Mouse (Mus musculus) ES-E14 (cell line): Measurements from ENCODE around the gene Mzt1.

Experiments
- HCFC1 ChIP-seq: IDR thresholded peaks from 2 replicates; pipeline ENCODE4 v1.6.1; 2012; ENCODE audit warnings: low read length, inconsistent platforms, borderline replicate concordance; ENCODE audit not compliant: insufficient read depth
- MAFK ChIP-seq: IDR thresholded peaks from 2 replicates; pipeline ENCODE4 v1.6.1; 2014; ENCODE audit warnings: mild to moderate bottlenecking, low read depth, low read length, inconsistent platforms; ENCODE audit not compliant: insufficient read depth
- ZC3H11A ChIP-seq: IDR thresholded peaks from 2 replicates; pipeline ENCODE4 v1.6.1; 2012; ENCODE audit warnings: low read depth, mild to moderate bottlenecking, inconsistent platforms, low read length, borderline replicate concordance
- ZNF384 ChIP-seq: IDR thresholded peaks from 2 replicates; pipeline ENCODE4 v1.6.1; 2012; ENCODE audit warnings: low read depth, low read length, inconsistent platforms

- TF ChIP-seq ZC3H11A (no peak), ZNF384 (no peak), HCFC1 (no peak), MAFK (no peak)
Measured at GRCm38 (mm10) chr14:99045378-99046030, 430 bp downstream of the Mzt1 start.
